Mouse (Mus musculus): ENCODE measurements around the gene Plcl1. TPM values are rescaled to one million over a fixed set of nuclear protein-coding genes. Genes with fewer than 3 reads are reported as not detected.

Gene Plcl1
- total RNA-seq (2022), result 1 to 10 TPM; 3.0 to 4.7 (median 3.5) TPM

GRCm38 (mm10) chr1:55405272-55406022 is at the start of gene Plcl1:
Gene Plcl1, plus strand, starts transcription at chr1:55405921.
- DNase-seq (ENCODE audit: low spot score), result peak; percentile 92

- no peak for DNase-seq (ENCODE audit: low spot score)
Measured at GRCm38 (mm10) chr1:55362634-55363033, 43.1 kb upstream of the Plcl1 start.

- DNase-seq (ENCODE audit: low spot score), result peak; percentile 16
Measured at GRCm38 (mm10) chr1:55363044-55363565, 42.6 kb upstream of the Plcl1 start, which contains the start of gene Boll. Gene Boll, minus strand, starts transcription at chr1:55363469.

- peak; percentile 1 for DNase-seq (ENCODE audit: low spot score)
Measured at GRCm38 (mm10) chr1:55363586-55363985, 42.1 kb upstream of the Plcl1 start.

GRCm38 (mm10) chr1:55372626-55373025 is 33.1 kb upstream of the Plcl1 start:
- DNase-seq (ENCODE audit: low spot score), result no peak

- no peak for DNase-seq (ENCODE audit: low spot score)
Measured at GRCm38 (mm10) chr1:55380527-55380926, 25.2 kb upstream of the Plcl1 start.

- peak; percentile 71 for DNase-seq (ENCODE audit: low spot score)
Measured at GRCm38 (mm10) chr1:55383114-55383773, 22.5 kb upstream of the Plcl1 start.

- no peak for DNase-seq (ENCODE audit: low spot score)
Measured at GRCm38 (mm10) chr1:55399891-55400290, 5.8 kb upstream of the Plcl1 start.

- DNase-seq (ENCODE audit: low spot score), result peak; percentile 84
Measured at GRCm38 (mm10) chr1:55404439-55404838, 1.3 kb upstream of the Plcl1 start.

GRCm38 (mm10) chr1:55406023-55406413 is 297 bp downstream of the Plcl1 start:
- peak; percentile 72 for DNase-seq (ENCODE audit: low spot score)

- peak; percentile 22 for DNase-seq (ENCODE audit: low spot score)
Measured at GRCm38 (mm10) chr1:55406531-55407375, 1.0 kb downstream of the Plcl1 start.

- DNase-seq (ENCODE audit: low spot score), result no peak
Measured at GRCm38 (mm10) chr1:55410670-55411069, 4.9 kb downstream of the Plcl1 start.

- DNase-seq (ENCODE audit: low spot score), result no peak
Measured at GRCm38 (mm10) chr1:55411079-55411478, 5.4 kb downstream of the Plcl1 start.

GRCm38 (mm10) chr1:55412569-55412968 is 6.8 kb downstream of the Plcl1 start:
- DNase-seq (ENCODE audit: low spot score), result no peak

GRCm38 (mm10) chr1:55413534-55413933 is 7.8 kb downstream of the Plcl1 start:
- no peak for DNase-seq (ENCODE audit: low spot score)

- DNase-seq (ENCODE audit: low spot score), result no peak
Measured at GRCm38 (mm10) chr1:55418968-55419367, 13.2 kb downstream of the Plcl1 start.

GRCm38 (mm10) chr1:55427607-55428006 is 21.9 kb downstream of the Plcl1 start:
- DNase-seq (ENCODE audit: low spot score), result no peak

GRCm38 (mm10) chr1:55429051-55429450 is 23.3 kb downstream of the Plcl1 start:
- DNase-seq (ENCODE audit: low spot score), result no peak

- DNase-seq (ENCODE audit: low spot score), result no peak
Measured at GRCm38 (mm10) chr1:55429708-55430107, 24.0 kb downstream of the Plcl1 start.

GRCm38 (mm10) chr1:55430587-55430986 is 24.9 kb downstream of the Plcl1 start:
- no peak for DNase-seq (ENCODE audit: low spot score)

GRCm38 (mm10) chr1:55436589-55436988 is 30.9 kb downstream of the Plcl1 start:
- DNase-seq (ENCODE audit: low spot score), result no peak

- no peak for DNase-seq (ENCODE audit: low spot score)
Measured at GRCm38 (mm10) chr1:55437095-55437494, 31.4 kb downstream of the Plcl1 start.

All from heart, adult 8-10 months (tissue).